Mouse (Mus musculus): ENCODE results near the gene Cwh43.

Cwh43 gene

GRCm38 (mm10) chr5:73405981-73406722 lies at the start of gene Cwh43:
TSS of gene Cwh43 (plus strand) at chr5:73406075.
- peak; percentile 16 for DNase-seq (ENCODE audit: low read depth, low spot score)

- no peak for DNase-seq (ENCODE audit: low read depth, low spot score)
Measured at GRCm38 (mm10) chr5:73359134-73359751, 46.6 kb upstream of the Cwh43 start.

- no peak for DNase-seq (ENCODE audit: low read depth, low spot score)
Measured at GRCm38 (mm10) chr5:73359752-73360141, 46.1 kb upstream of the Cwh43 start.

GRCm38 (mm10) chr5:73360240-73360639 lies 45.6 kb upstream of the Cwh43 start:
- no peak for DNase-seq (ENCODE audit: low read depth, low spot score)

GRCm38 (mm10) chr5:73362338-73362737 lies 43.5 kb upstream of the Cwh43 start:
- no peak for DNase-seq (ENCODE audit: low read depth, low spot score)

- DNase-seq (ENCODE audit: low read depth, low spot score) = no peak
Measured at GRCm38 (mm10) chr5:73362791-73363190, 43.1 kb upstream of the Cwh43 start.

GRCm38 (mm10) chr5:73364107-73364864 lies 41.6 kb upstream of the Cwh43 start:
- no peak for DNase-seq (ENCODE audit: low read depth, low spot score)

- DNase-seq (ENCODE audit: low read depth, low spot score) = no peak
Measured at GRCm38 (mm10) chr5:73367906-73368305, 38.0 kb upstream of the Cwh43 start.

GRCm38 (mm10) chr5:73368845-73369447 lies 36.9 kb upstream of the Cwh43 start:
- no peak for DNase-seq (ENCODE audit: low read depth, low spot score)

- DNase-seq (ENCODE audit: low read depth, low spot score) = no peak
Measured at GRCm38 (mm10) chr5:73369731-73370130, 36.1 kb upstream of the Cwh43 start.

GRCm38 (mm10) chr5:73372601-73373000 lies 33.3 kb upstream of the Cwh43 start:
- DNase-seq (ENCODE audit: low read depth, low spot score) = no peak

GRCm38 (mm10) chr5:73373184-73373583 lies 32.7 kb upstream of the Cwh43 start:
- DNase-seq (ENCODE audit: low read depth, low spot score) = peak; percentile 30

GRCm38 (mm10) chr5:73376041-73376440 lies 29.8 kb upstream of the Cwh43 start:
- DNase-seq (ENCODE audit: low read depth, low spot score) = no peak

GRCm38 (mm10) chr5:73376491-73376890 lies 29.4 kb upstream of the Cwh43 start:
- no peak for DNase-seq (ENCODE audit: low read depth, low spot score)

- DNase-seq (ENCODE audit: low read depth, low spot score) = peak; percentile 81
Measured at GRCm38 (mm10) chr5:73379908-73380307, 26.0 kb upstream of the Cwh43 start.

- no peak for DNase-seq (ENCODE audit: low read depth, low spot score)
Measured at GRCm38 (mm10) chr5:73380829-73381228, 25.0 kb upstream of the Cwh43 start.

GRCm38 (mm10) chr5:73381510-73381909 lies 24.4 kb upstream of the Cwh43 start:
- DNase-seq (ENCODE audit: low read depth, low spot score) = no peak

- no peak for DNase-seq (ENCODE audit: low read depth, low spot score)
Measured at GRCm38 (mm10) chr5:73381976-73382540, 23.8 kb upstream of the Cwh43 start.

GRCm38 (mm10) chr5:73382737-73383646 lies 22.9 kb upstream of the Cwh43 start:
- peak; percentile 89 for DNase-seq (ENCODE audit: low read depth, low spot score)

- DNase-seq (ENCODE audit: low read depth, low spot score) = peak; percentile 44
Measured at GRCm38 (mm10) chr5:73383647-73383970, 22.3 kb upstream of the Cwh43 start.

- DNase-seq (ENCODE audit: low read depth, low spot score) = no peak
Measured at GRCm38 (mm10) chr5:73393041-73393440, 12.8 kb upstream of the Cwh43 start.

All from mesoderm, embryonic 11.5 days (tissue).